Mouse (Mus musculus): ENCODE data around the gene Aph1a.
"Not testable (repeated sequence)": the region's sequence is repeated elsewhere in the genome, so short reads cannot be mapped to it uniquely, and the experiment has no call there.

The Aph1a gene

GRCm38 (mm10) chr3:95893606-95894316, at the start of gene Aph1a:
Gene Aph1a (plus strand): TSS chr3:95893969.
- peak; percentile 95 to 96 for DNase-seq

- no peak for DNase-seq
Measured at GRCm38 (mm10) chr3:95850611-95851010, 43.2 kb upstream of the Aph1a start.

GRCm38 (mm10) chr3:95851317-95851716, 42.5 kb upstream of the Aph1a start:
- DNase-seq = no peak

GRCm38 (mm10) chr3:95855502-95856089, 38.2 kb upstream of the Aph1a start, which contains the start of gene Prpf3:
Gene Prpf3 (minus strand): TSS chr3:95855885.
- peak; percentile 94 to 96 for DNase-seq

- no peak for DNase-seq
Measured at GRCm38 (mm10) chr3:95856115-95856514, 37.7 kb upstream of the Aph1a start.

- not testable (repeated sequence) for DNase-seq
Measured at GRCm38 (mm10) chr3:95857050-95857449, 36.7 kb upstream of the Aph1a start.

GRCm38 (mm10) chr3:95858278-95858677, 35.5 kb upstream of the Aph1a start:
- not testable (repeated sequence) for DNase-seq

GRCm38 (mm10) chr3:95860323-95860722, 33.4 kb upstream of the Aph1a start:
- no peak for DNase-seq

GRCm38 (mm10) chr3:95861216-95861615, 32.6 kb upstream of the Aph1a start:
- DNase-seq = peak in 1 of 2 experiments; percentile 31

GRCm38 (mm10) chr3:95861796-95862195, 32.0 kb upstream of the Aph1a start:
- DNase-seq = peak; percentile 29 to 68

- no peak for DNase-seq
Measured at GRCm38 (mm10) chr3:95863578-95863977, 30.2 kb upstream of the Aph1a start.

- DNase-seq = peak in 1 of 2 experiments; percentile 16
Measured at GRCm38 (mm10) chr3:95865050-95865449, 28.7 kb upstream of the Aph1a start.

GRCm38 (mm10) chr3:95865571-95865970, 28.2 kb upstream of the Aph1a start:
- no peak for DNase-seq

GRCm38 (mm10) chr3:95866071-95866470, 27.7 kb upstream of the Aph1a start:
- DNase-seq = no peak

GRCm38 (mm10) chr3:95867408-95867807, 26.4 kb upstream of the Aph1a start:
- DNase-seq = no peak

GRCm38 (mm10) chr3:95870976-95871375, 22.8 kb upstream of the Aph1a start:
- DNase-seq = no peak

- peak; percentile 89 to 92 for DNase-seq
Measured at GRCm38 (mm10) chr3:95871392-95871867, 22.3 kb upstream of the Aph1a start, which contains the start of gene Mrps21. Gene Mrps21 (minus strand): TSS chr3:95871519.

GRCm38 (mm10) chr3:95872048-95872447, 21.7 kb upstream of the Aph1a start:
- DNase-seq = peak in 1 of 2 experiments; percentile 30

- DNase-seq = no peak
Measured at GRCm38 (mm10) chr3:95879063-95879462, 14.7 kb upstream of the Aph1a start.

GRCm38 (mm10) chr3:95881979-95882815, 11.6 kb upstream of the Aph1a start, which contains the start of gene Ciart:
Gene Ciart (minus strand): TSS chr3:95882251.
- DNase-seq = peak; percentile 94 to 95

GRCm38 (mm10) chr3:95882816-95883425, 10.8 kb upstream of the Aph1a start:
- DNase-seq = peak; percentile 49 to 77

- DNase-seq = no peak
Measured at GRCm38 (mm10) chr3:95884400-95884799, 9.4 kb upstream of the Aph1a start.

- no peak for DNase-seq
Measured at GRCm38 (mm10) chr3:95887596-95887995, 6.2 kb upstream of the Aph1a start.

Measured in cerebellum, postnatal 25 days (tissue).